Mouse (Mus musculus) ES-Bruce4 (cell line): ENCODE results near the gene Epha8. TPM values are rescaled to one million over a fixed set of nuclear protein-coding genes. Genes with fewer than 3 reads are reported as not detected.

Experiments used
- H3K27ac ChIP-seq: 2 replicates; pipeline ENCODE4 v1.5.1; 2012; ENCODE audit warnings: low read length, inconsistent platforms; ENCODE audit not compliant: insufficient read depth
- H3K27me3 ChIP-seq: 2 replicates; pipeline ENCODE4 v1.6.1; 2012; ENCODE audit warnings: mild to moderate bottlenecking, low read length, inconsistent platforms; ENCODE audit not compliant: control insufficient read depth, poor library complexity, insufficient read depth, severe bottlenecking
- H3K36me3 ChIP-seq: 2 replicates; pipeline ENCODE4 v1.6.1; 2012; ENCODE audit warnings: inconsistent platforms, mild to moderate bottlenecking, low read length, moderate library complexity; ENCODE audit not compliant: control insufficient read depth, poor library complexity, insufficient read depth, severe bottlenecking
- H3K4me1 ChIP-seq: one replicate; pipeline ENCODE4 v1.8.1; 2011; ENCODE audit warnings: low read length; ENCODE audit not compliant: control insufficient read depth, insufficient read depth
- H3K4me3 ChIP-seq: 2 replicates; pipeline ENCODE4 v1.5.1; 2011; ENCODE audit warnings: low read depth, mild to moderate bottlenecking, low read length
- H3K9ac ChIP-seq: 2 replicates; pipeline ENCODE4 v1.6.1; 2012; ENCODE audit warnings: low read depth, mild to moderate bottlenecking, inconsistent platforms; ENCODE audit not compliant: poor library complexity, severe bottlenecking
- H3K9me3 ChIP-seq: replicated peaks from 2 replicates; pipeline ENCODE4 v1.6.1; 2012; ENCODE audit warnings: mild to moderate bottlenecking, low read length, inconsistent platforms; ENCODE audit not compliant: control insufficient read depth, poor library complexity, insufficient read depth, severe bottlenecking
- CTCF ChIP-seq: IDR thresholded peaks from one replicate; pipeline ENCODE4 v1.8.1; 2011; ENCODE audit warnings: low read depth, low read length
- EP300 ChIP-seq: IDR thresholded peaks from 2 replicates; pipeline ENCODE4 v1.6.1; 2011; ENCODE audit warnings: low read depth, low read length; ENCODE audit not compliant: insufficient read depth
- POLR2A ChIP-seq: IDR thresholded peaks from one replicate; pipeline ENCODE4 v1.8.1; 2011; ENCODE audit warnings: low read length; ENCODE audit not compliant: insufficient read depth
- polyA plus RNA-seq: library from polyadenylated mRNA; stranded (reverse); fragments of >200 nt; gene quantifications from 2 replicates; pipeline ENCODE4 v1.2.4, GENCODE M21; 2011; ENCODE audit warnings: low read depth; ENCODE audit not compliant: missing spikeins, insufficient read depth, insufficient read length

The Epha8 gene
- polyA plus RNA-seq, 1 experiment, result 0.72 TPM

DNA sequence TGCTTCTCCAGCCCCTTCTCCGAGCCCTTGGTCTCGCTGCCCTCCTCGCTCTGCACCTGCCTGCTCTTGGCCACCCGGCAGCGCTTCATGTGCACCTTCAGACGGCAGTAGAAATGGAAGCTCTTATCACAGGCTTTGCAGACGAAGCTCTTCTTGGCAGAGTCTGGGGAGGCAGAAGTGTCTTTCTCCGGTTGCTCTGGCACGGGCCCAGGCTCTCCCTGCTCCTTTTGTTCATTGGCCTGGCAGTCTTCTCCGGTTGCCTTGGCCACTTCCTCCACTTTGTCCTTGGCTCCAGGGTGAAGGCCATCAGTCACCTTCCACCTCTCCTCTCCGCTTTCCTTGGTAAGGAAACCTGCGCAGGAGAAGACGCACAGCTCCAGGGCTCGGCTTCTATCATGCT, 38.7 kb upstream of the Epha8 start:
- Histone ChIP-seq H3K9ac (no peak overlapping the region), H3K27ac (no peak overlapping the region), H3K4me1 (no peaks in the 10 kb centered on the region), H3K4me3 (no peak overlapping the region), H3K36me3 (peaks cover 7% of the 10 kb centered on the region; the same call in 1 of the 2 replicates), H3K9me3 (no peaks in the 10 kb centered on the region), H3K27me3 (no peaks in the 10 kb centered on the region)
- TF ChIP-seq POLR2A (no peak), EP300 (no peak), CTCF (no peak)

DNA sequence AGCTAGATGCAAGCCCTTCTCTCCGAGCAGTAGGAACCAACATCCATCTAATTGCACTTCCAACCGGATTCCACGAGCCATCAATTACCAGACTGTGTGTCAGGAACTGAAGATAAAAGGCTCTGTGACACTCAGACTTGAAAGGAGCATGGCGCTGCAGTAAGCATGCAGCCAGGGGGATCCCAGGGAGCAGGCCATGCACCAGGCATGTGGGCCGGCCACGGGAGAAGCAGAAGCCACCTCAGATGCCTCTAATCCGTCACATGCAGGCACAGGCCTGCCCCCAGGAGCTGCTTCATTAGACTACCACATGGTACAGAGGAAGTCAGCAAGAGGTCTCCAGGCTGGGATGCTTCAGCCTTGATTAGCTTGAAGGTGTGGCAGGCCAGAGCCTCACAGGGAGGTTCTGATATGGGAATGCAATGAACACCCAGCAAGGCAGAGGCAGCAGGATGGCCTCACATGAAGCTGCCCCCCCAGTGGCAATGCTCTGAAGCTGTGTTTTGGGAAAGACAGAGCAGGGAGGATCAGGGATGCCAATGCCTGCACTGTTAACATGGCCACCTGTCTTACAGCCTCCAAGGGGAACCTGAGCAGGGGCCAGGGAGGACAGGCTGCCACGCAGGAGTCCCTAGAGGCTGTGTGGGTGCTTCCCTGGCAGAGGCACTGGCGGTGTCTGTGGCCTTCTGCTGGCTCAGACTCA, 25.5 kb upstream of the Epha8 start:
- Histone ChIP-seq H3K9ac (no peak overlapping the region), H3K36me3 (no peaks in the 10 kb centered on the region), H3K27ac (no peak overlapping the region), H3K4me3 (no peak overlapping the region), H3K4me1 (peaks cover 2% of the 10 kb centered on the region), H3K27me3 (no peaks in the 10 kb centered on the region), H3K9me3 (no peaks in the 10 kb centered on the region)
- TF ChIP-seq EP300, result no peak
- TF ChIP-seq POLR2A, result no peak
- no peak for TF ChIP-seq CTCF

DNA sequence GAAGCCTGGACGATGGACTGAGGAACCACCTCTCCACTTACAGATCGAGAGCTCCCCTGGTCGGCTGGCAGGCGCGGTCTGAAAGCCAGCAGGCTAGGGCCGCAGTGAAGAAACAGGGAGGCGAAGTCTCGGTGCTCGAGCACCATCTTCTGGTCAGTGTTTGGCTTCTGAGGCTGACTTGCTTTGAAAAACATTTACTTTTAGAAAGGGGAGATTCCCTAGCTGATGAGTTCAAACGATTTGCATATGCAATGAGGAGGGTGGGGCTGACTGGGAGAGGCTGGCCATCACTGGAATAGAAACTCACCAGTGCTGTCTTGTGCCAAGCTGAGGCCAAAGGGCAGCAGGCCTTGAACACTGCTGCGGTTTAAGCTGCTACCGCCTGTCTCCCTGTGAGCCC, 24.7 kb upstream of the Epha8 start:
- peak; percentile 75 for TF ChIP-seq CTCF
- TF ChIP-seq POLR2A, result no peak
- no peak for TF ChIP-seq EP300
- Histone ChIP-seq H3K9me3 (no peaks in the 10 kb centered on the region), H3K27me3 (no peaks in the 10 kb centered on the region), H3K4me1 (peaks cover 2% of the 10 kb centered on the region), H3K9ac (no peak overlapping the region), H3K4me3 (no peak overlapping the region), H3K27ac (no peak overlapping the region), H3K36me3 (no peaks in the 10 kb centered on the region)

DNA sequence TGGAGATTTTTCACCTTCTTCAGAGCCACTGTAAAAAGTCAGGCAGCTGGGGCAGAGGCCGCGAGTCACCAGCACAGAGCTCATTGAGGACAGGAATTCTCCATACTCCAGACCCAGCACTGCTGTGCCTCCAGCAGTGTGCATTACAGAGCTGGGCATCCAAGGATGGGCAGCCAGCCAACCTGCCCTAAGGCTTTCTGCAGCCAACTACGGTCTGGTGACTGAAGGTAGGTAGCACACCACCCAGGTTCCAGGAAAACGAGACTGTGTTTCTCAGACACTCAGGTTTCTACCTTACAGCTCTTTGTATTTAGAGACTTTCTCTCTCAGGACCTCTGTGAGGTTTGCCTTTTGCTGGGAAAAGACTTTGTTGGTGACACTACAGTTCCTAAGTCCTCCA, 24.3 kb upstream of the Epha8 start:
- Histone ChIP-seq H3K4me3 (no peak overlapping the region), H3K9me3 (no peaks in the 10 kb centered on the region), H3K4me1 (peaks cover 2% of the 10 kb centered on the region), H3K9ac (no peak overlapping the region), H3K27me3 (no peaks in the 10 kb centered on the region), H3K36me3 (no peaks in the 10 kb centered on the region), H3K27ac (no peak overlapping the region)
- TF ChIP-seq CTCF (no peak), POLR2A (no peak), EP300 (no peak)

DNA sequence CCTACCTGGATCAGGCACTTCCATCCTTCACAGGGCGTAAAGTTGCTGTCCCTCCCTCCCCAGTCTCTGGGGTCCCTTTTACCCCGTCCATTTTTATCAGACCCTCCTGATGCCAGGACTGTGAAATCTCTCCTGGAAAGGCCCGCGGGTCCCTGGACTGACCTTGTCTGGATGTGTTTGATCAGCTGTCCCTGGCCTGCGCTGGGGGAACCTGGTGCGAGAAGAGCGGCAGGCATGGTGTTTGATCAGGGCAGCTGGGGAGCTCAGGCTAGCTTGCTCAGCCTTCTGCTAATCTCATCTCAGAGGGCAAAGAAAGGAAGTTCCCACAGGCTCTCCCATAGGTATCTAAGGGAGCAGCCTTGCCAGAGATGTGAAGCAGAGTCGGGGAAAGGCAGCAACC, 20.6 kb upstream of the Epha8 start:
- Histone ChIP-seq H3K4me3 (no peak overlapping the region), H3K9me3 (no peaks in the 10 kb centered on the region), H3K9ac (no peak overlapping the region), H3K36me3 (no peaks in the 10 kb centered on the region), H3K27ac (no peak overlapping the region), H3K27me3 (no peaks in the 10 kb centered on the region), H3K4me1 (peaks cover 2% of the 10 kb centered on the region)
- TF ChIP-seq CTCF, result no peak
- no peak for TF ChIP-seq EP300
- no peak for TF ChIP-seq POLR2A

DNA sequence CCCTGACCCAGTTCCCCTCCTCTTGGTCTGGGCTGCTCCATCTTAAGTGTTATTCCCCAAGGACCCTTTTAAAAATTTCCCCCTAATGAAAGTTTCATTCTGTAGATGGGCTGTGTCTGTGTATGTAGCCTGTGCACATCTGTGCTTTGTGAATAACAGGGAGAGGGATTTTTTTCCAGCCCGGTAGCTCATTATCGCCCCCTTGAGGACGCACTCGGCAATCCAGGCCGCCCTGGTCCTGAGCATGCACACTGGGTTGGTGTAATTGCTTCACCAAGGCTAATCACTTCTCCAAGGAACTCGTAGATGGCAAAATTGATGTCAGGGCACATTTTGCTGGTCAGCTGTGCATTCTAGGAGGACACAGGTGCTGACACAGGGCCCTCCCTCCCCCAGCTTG, 14.3 kb upstream of the Epha8 start:
- Histone ChIP-seq H3K9me3 (no peaks in the 10 kb centered on the region), H3K36me3 (no peaks in the 10 kb centered on the region), H3K27ac (no peak overlapping the region), H3K27me3 (no peaks in the 10 kb centered on the region), H3K4me3 (no peak overlapping the region), H3K9ac (no peak overlapping the region), H3K4me1 (no peaks in the 10 kb centered on the region)
- no peak for TF ChIP-seq EP300
- peak; percentile 91 for TF ChIP-seq CTCF
- TF ChIP-seq POLR2A, result no peak
